Mouse (Mus musculus) midbrain, embryonic 12.5 days (tissue): ENCODE data around the gene Lrrfip2. TPM values are rescaled to one million over a fixed set of nuclear protein-coding genes. Genes with fewer than 3 reads are reported as not detected.
A peak's percentile ranks its signal among the peaks of the same experiment; 100 is the strongest.

ENCODE experiments used
- ATAC-seq: fragments of 200-750 bp; cut with Nextera tagmentation; 2 replicates; pipeline ENCODE4 v1.8.0; 2017; ENCODE audit warnings: low read depth, moderate TSS enrichment, moderate library complexity; ENCODE audit not compliant: low FRiP score
- H3K27ac ChIP-seq: fragments of 300-500 bp; sonication (generic); replicated peaks from 2 replicates; pipeline ENCODE4 v1.5.1; 2016; ENCODE audit warnings: mild to moderate bottlenecking
- H3K27me3 ChIP-seq: fragments of 300-500 bp; sonication (generic); 2 replicates; pipeline ENCODE4 v1.6.1; 2016; ENCODE audit warnings: mild to moderate bottlenecking
- H3K36me3 ChIP-seq: fragments of 300-500 bp; sonication (generic); 2 replicates; pipeline ENCODE4 v1.6.1; 2016
- H3K4me1 ChIP-seq: fragments of 300-500 bp; sonication (generic); 2 replicates; pipeline ENCODE4 v1.6.1; 2016
- H3K4me2 ChIP-seq: fragments of 300-500 bp; sonication (generic); replicated peaks from 2 replicates; pipeline ENCODE4 v1.6.1; 2016; ENCODE audit warnings: mild to moderate bottlenecking, moderate library complexity
- H3K4me3 ChIP-seq: fragments of 300-500 bp; sonication (generic); 2 replicates; pipeline ENCODE4 v1.5.1; 2016; ENCODE audit warnings: mild to moderate bottlenecking
- H3K9ac ChIP-seq: fragments of 300-500 bp; sonication (generic); replicated peaks from 2 replicates; pipeline ENCODE4 v1.6.1; 2016; ENCODE audit warnings: mild to moderate bottlenecking, moderate library complexity
- H3K9me3 ChIP-seq: fragments of 300-500 bp; sonication (generic); 2 replicates; pipeline ENCODE4 v1.6.1; 2016; ENCODE audit warnings: mild to moderate bottlenecking
- WGBS: fragments of 180-500 bp; shearing (Covaris S2); methylation state at CpG from one replicate; pipeline ENCODE4 v1.1.7; 2016; 5-methylcytosine and 5-hydroxymethylcytosine counted together
- polyA plus RNA-seq: library from polyadenylated mRNA; unstranded; fragments of >200 nt; fragmentation: Nextera tagmentation; extraction: Ambion mirVana; gene quantifications from 2 replicates; pipeline ENCODE4 v1.2.1, GENCODE M21; 2016

Gene Lrrfip2
- polyA plus RNA-seq: 50.5 and 53.6 TPM in 2 replicates

- H3K36me3 ChIP-seq: no peaks in the 10 kb centered on the region
- H3K4me2 ChIP-seq: peak within 1 kb of the TSS; percentile 83
- no peak; the same call in 1 of the 2 replicates for ATAC-seq
- peak within 1 kb of the TSS; percentile 90 for H3K27ac ChIP-seq
- peak within 1 kb of the TSS; percentile 92 for H3K9ac ChIP-seq
- H3K4me3 ChIP-seq: peak within 1 kb of the TSS; percentile 98
- WGBS: 41% methylated on average over 14 of the region's 14 CpGs
- H3K9me3 ChIP-seq: no peaks in the 10 kb centered on the region
- H3K4me1 ChIP-seq: peaks cover 20% of the 10 kb centered on the region
- no peaks in the 10 kb centered on the region for H3K27me3 ChIP-seq
These were observed at the start of gene Lrrfip2 for GRCm38 (mm10) chr9:111117126-111117642. Lrrfip2 (plus strand) TSS chr9:111117592.

- no peak for ATAC-seq
- 47% methylated on average over 4 of the region's 4 CpGs for WGBS
- Histone ChIP-seq H3K4me3 (no peak overlapping the region), H3K36me3 (no peaks in the 10 kb centered on the region), H3K27ac (no peak overlapping the region), H3K4me1 (no peaks in the 10 kb centered on the region), H3K4me2 (no peak overlapping the region), H3K9me3 (peaks cover 9% of the 10 kb centered on the region; the same call in 1 of the 2 replicates), H3K27me3 (no peaks in the 10 kb centered on the region), H3K9ac (no peak overlapping the region)
These were observed 46.8 kb upstream of the Lrrfip2 start for GRCm38 (mm10) chr9:111070546-111070961.

DNA sequence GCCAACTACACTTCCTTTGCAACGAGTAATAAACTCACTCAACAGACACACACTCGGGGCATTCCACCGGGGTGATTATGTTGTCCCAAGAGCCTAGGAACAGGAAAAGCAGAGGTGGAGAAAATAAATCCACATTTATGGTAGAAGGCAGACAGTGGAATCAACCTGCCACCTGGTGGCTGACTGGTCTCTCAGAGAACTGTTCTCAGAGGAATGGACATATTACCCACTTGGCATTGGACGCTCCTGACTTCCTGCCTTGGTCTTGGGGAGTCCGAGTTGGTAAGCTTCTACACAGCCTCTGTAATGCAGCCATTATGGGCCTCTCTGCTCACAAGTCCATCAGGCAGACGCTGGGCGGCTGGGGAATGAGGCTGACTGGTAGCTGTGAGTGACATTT is 45.2 kb upstream of the Lrrfip2 start:
- Histone ChIP-seq H3K27ac (no peak overlapping the region), H3K9ac (no peak overlapping the region), H3K9me3 (peaks cover 9% of the 10 kb centered on the region; the same call in 1 of the 2 replicates), H3K27me3 (no peaks in the 10 kb centered on the region), H3K4me1 (no peaks in the 10 kb centered on the region), H3K4me2 (no peak overlapping the region), H3K4me3 (no peak overlapping the region), H3K36me3 (no peaks in the 10 kb centered on the region)
- 81% methylated on average over 7 of the region's 7 CpGs for WGBS
- ATAC-seq: no peak

DNA sequence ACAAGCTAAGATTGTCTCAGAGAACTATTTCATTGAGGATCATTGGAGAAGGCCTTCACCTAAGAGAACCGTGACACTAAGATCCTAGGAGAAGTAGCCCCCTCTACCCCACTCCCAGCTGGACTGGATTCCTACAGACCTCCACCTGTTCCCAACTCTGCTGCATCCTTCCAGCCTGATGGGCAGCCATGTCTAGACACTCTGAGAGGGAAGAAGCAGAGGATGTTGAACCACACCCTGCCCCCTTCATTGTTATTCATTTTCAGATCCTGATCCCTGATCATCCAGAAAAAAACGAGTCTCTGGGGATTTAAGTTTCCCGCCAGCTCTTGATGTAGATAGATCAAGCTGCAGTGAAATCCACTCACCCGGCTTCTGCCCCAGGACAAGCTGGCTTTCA is 44.4 kb upstream of the Lrrfip2 start:
- no peak overlapping the region for H3K27ac ChIP-seq
- H3K4me1 ChIP-seq: no peaks in the 10 kb centered on the region
- no peak overlapping the region for H3K4me2 ChIP-seq
- no peaks in the 10 kb centered on the region for H3K36me3 ChIP-seq
- 74% methylated on average over 4 of the region's 4 CpGs for WGBS
- no peak overlapping the region for H3K4me3 ChIP-seq
- no peak for ATAC-seq
- H3K9ac ChIP-seq: no peak overlapping the region
- no peaks in the 10 kb centered on the region for H3K27me3 ChIP-seq
- peaks cover 9% of the 10 kb centered on the region; the same call in 1 of the 2 replicates for H3K9me3 ChIP-seq

- Histone ChIP-seq H3K4me3 (no peak overlapping the region), H3K9ac (no peak overlapping the region), H3K36me3 (no peaks in the 10 kb centered on the region), H3K4me2 (no peak overlapping the region), H3K27ac (no peak overlapping the region), H3K4me1 (no peaks in the 10 kb centered on the region), H3K27me3 (no peaks in the 10 kb centered on the region), H3K9me3 (peaks cover 9% of the 10 kb centered on the region; the same call in 1 of the 2 replicates)
- ATAC-seq: no peak
- 53% methylated on average over 5 of the region's 5 CpGs for WGBS
These were observed 39.6 kb upstream of the Lrrfip2 start for GRCm38 (mm10) chr9:111077745-111078144.

- Histone ChIP-seq H3K27me3 (no peaks in the 10 kb centered on the region), H3K36me3 (no peaks in the 10 kb centered on the region), H3K9ac (no peak overlapping the region), H3K4me1 (no peaks in the 10 kb centered on the region), H3K4me2 (no peak overlapping the region), H3K9me3 (no peaks in the 10 kb centered on the region), H3K27ac (no peak overlapping the region), H3K4me3 (no peak overlapping the region)
- WGBS: 93% methylated on average over 8 of the region's 8 CpGs
- no peak for ATAC-seq
These were observed 36.6 kb upstream of the Lrrfip2 start for GRCm38 (mm10) chr9:111080801-111081200.

- WGBS: 88% methylated on average over 5 of the region's 5 CpGs
- no peaks in the 10 kb centered on the region for H3K9me3 ChIP-seq
- no peak overlapping the region for H3K4me2 ChIP-seq
- no peaks in the 10 kb centered on the region for H3K4me1 ChIP-seq
- no peak for ATAC-seq
- no peak overlapping the region for H3K4me3 ChIP-seq
- no peak overlapping the region for H3K9ac ChIP-seq
- no peaks in the 10 kb centered on the region for H3K27me3 ChIP-seq
- H3K27ac ChIP-seq: no peak overlapping the region
- H3K36me3 ChIP-seq: no peaks in the 10 kb centered on the region
These were observed 35.6 kb upstream of the Lrrfip2 start for GRCm38 (mm10) chr9:111081765-111082164.

DNA sequence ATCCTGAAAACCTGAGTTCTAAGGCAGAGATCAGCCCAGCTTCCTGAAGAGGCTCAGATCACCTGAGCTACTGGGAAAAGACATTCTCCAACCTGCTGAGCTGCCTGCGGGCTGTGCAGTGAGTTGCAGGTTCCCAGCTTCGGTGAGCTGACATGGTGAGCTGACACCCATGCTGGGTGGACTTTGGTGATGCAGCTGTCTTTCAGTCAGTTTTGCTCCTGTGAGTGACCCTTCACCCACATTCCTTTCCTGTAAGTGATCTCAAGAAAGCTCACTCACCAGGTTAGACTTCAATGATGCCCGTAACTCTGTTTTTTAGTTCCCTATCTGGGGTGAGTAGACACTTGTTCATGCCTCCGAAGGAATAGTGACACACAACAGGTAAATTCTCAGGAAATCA is 32.1 kb upstream of the Lrrfip2 start:
- no peak overlapping the region for H3K27ac ChIP-seq
- no peak overlapping the region for H3K4me2 ChIP-seq
- H3K9me3 ChIP-seq: no peaks in the 10 kb centered on the region
- peaks cover 15% of the 10 kb centered on the region for H3K4me1 ChIP-seq
- 61% methylated on average over 4 of the region's 4 CpGs for WGBS
- H3K4me3 ChIP-seq: no peak overlapping the region
- H3K27me3 ChIP-seq: no peaks in the 10 kb centered on the region
- H3K9ac ChIP-seq: no peak overlapping the region
- ATAC-seq: no peak
- H3K36me3 ChIP-seq: no peaks in the 10 kb centered on the region

GRCm38 (mm10) chr9:111086137-111086536 is 31.3 kb upstream of the Lrrfip2 start:
- no peak for ATAC-seq
- H3K36me3 ChIP-seq: no peaks in the 10 kb centered on the region
- H3K27ac ChIP-seq: no peak overlapping the region
- WGBS: 81% methylated on average over 6 of the region's 6 CpGs
- no peak overlapping the region for H3K4me3 ChIP-seq
- H3K9me3 ChIP-seq: no peaks in the 10 kb centered on the region
- H3K9ac ChIP-seq: no peak overlapping the region
- H3K27me3 ChIP-seq: no peaks in the 10 kb centered on the region
- no peak overlapping the region for H3K4me2 ChIP-seq
- H3K4me1 ChIP-seq: peaks cover 15% of the 10 kb centered on the region

GRCm38 (mm10) chr9:111086995-111087606 is 30.3 kb upstream of the Lrrfip2 start:
- Histone ChIP-seq H3K4me1 (peaks cover 15% of the 10 kb centered on the region), H3K27ac (no peak overlapping the region), H3K27me3 (no peaks in the 10 kb centered on the region; the same call in 1 of the 2 replicates), H3K4me3 (no peak overlapping the region), H3K9ac (no peak overlapping the region), H3K4me2 (no peak overlapping the region), H3K9me3 (no peaks in the 10 kb centered on the region), H3K36me3 (no peaks in the 10 kb centered on the region)
- ATAC-seq: no peak
- WGBS: 32% methylated on average over 3 of the region's 3 CpGs

DNA sequence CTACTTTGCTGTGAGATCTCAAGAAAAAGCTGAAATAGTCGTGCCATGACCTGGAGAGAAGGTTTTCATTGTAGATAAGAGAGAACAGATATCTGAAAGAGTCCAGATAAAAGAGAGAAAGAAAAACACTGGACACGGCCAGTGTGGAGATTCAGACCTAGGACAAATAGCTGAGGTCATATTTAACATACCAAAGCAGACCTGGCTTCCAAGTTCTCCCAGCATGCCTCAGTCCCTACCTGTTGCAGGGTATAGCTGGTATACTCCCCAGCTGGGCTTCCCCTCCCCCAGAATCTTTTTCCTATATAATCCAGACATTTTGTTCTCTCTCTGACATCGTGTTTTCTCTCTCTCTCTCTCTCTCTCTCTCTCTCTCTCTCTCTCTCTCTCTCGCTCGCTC is 29.4 kb upstream of the Lrrfip2 start:
- H3K4me3 ChIP-seq: no peak overlapping the region
- H3K9me3 ChIP-seq: no peaks in the 10 kb centered on the region
- no peaks in the 10 kb centered on the region for H3K36me3 ChIP-seq
- no peak for ATAC-seq
- H3K4me1 ChIP-seq: peaks cover 15% of the 10 kb centered on the region
- no peak overlapping the region for H3K4me2 ChIP-seq
- no peak overlapping the region for H3K9ac ChIP-seq
- 6% methylated on average over 5 of the region's 5 CpGs for whole genome bisulfite sequencing
- no peaks in the 10 kb centered on the region; the same call in 1 of the 2 replicates for H3K27me3 ChIP-seq
- H3K27ac ChIP-seq: no peak overlapping the region

- Histone ChIP-seq H3K4me1 (peaks cover 15% of the 10 kb centered on the region), H3K27me3 (no peaks in the 10 kb centered on the region; the same call in 1 of the 2 replicates), H3K4me3 (no peak overlapping the region), H3K4me2 (no peak overlapping the region), H3K27ac (no peak overlapping the region), H3K9ac (no peak overlapping the region), H3K36me3 (no peaks in the 10 kb centered on the region), H3K9me3 (no peaks in the 10 kb centered on the region)
- WGBS: 39% methylated on average over 7 of the region's 7 CpGs
- ATAC-seq: no peak
These were observed 28.5 kb upstream of the Lrrfip2 start for GRCm38 (mm10) chr9:111088886-111089285.
